24 mouse cellular contexts compared by ENCODE assay signal in genomic region chr17:87345252-87345593, GRCm38 (mm10).
A peak's percentile ranks its signal among the peaks of the same experiment; 100 is the strongest.
DNase-seq lines count a peak whose midpoint lies in the region; ATAC-seq and TF ChIP-seq lines count a peak whose summit lies in the region.
"Had no signal": no experiment of that assay in that cellular context is flagged by ENCODE, and none has a peak within 500 bp of the region (broad histone marks: within the 10 kb centered on the region; RNA-seq: fewer than 3 reads in every experiment).

No protein-coding gene starts in this region.

- H3K4me3 ChIP-seq in gastrocnemius, adult 2 months = no peak overlapping the region
- no peak overlapping the region for H3K4me3 ChIP-seq in heart, embryonic 11.5 days (ENCODE audit: low read depth, low read length)
- H3K4me3 ChIP-seq: embryonic facial prominence, embryonic 12.5 days; forebrain, embryonic 10.5 days; heart, embryonic 15.5 days; midbrain, embryonic 15.5 days; neural tube, embryonic 12.5 days had no signal

- H3K27ac ChIP-seq in gastrocnemius, adult 2 months = peak overlapping the region; percentile 88
- H3K27ac ChIP-seq in heart, embryonic 11.5 days (ENCODE audit: low read depth, low read length) = no peak overlapping the region
- H3K27ac ChIP-seq: embryonic facial prominence, embryonic 12.5 days; heart, embryonic 15.5 days; hindbrain, embryonic 14.5 days; kidney, postnatal 0 days; liver, embryonic 14.5 days; macrophage; midbrain, embryonic 15.5 days; neural tube, embryonic 12.5 days had no signal

- peak; percentile 12 for ATAC-seq in CD4-positive, CD25-positive, alpha-beta regulatory T cell, adult 4 months
- no peak for ATAC-seq in heart, embryonic 11.5 days (replicated peaks; ENCODE audit: insufficient number of reproducible peaks, low FRiP score, low TSS enrichment)
- no peak for ATAC-seq in erythroid progenitor cell, adult 5-6 weeks (replicated peaks; ENCODE audit: low FRiP score, poor library complexity, severe bottlenecking)
- ATAC-seq: forebrain, embryonic 16.5 days had no signal

- 0 out of 2 replicates have a peak, but pooled peaks cover 3% of the 10 kb centered on the region for H3K27me3 ChIP-seq in heart, embryonic 11.5 days (ENCODE audit: control insufficient read depth, insufficient read depth, low read length)
- H3K27me3 ChIP-seq: embryonic facial prominence, embryonic 12.5 days; heart, embryonic 15.5 days; midbrain, embryonic 15.5 days; neural tube, embryonic 12.5 days had no signal

- H3K36me3 ChIP-seq in heart, embryonic 11.5 days (ENCODE audit: control insufficient read depth, insufficient read depth, low read length) = no peaks in the 10 kb centered on the region
- H3K36me3 ChIP-seq: embryonic facial prominence, embryonic 12.5 days; forebrain, embryonic 10.5 days; heart, embryonic 15.5 days; midbrain, embryonic 15.5 days; neural tube, embryonic 12.5 days had no signal

- TF ChIP-seq CTCF in gastrocnemius, adult 2 months (IDR thresholded peaks at IDR 0.05) = no peak

- 54% methylated on average over 4 of the region's 4 CpGs for WGBS in heart, embryonic 11.5 days (ENCODE audit: insufficient replicate concordance)

- H3K4me1 ChIP-seq in heart, embryonic 11.5 days (ENCODE audit: control insufficient read depth, insufficient read depth, low read length) = peaks cover under 1% of the 10 kb centered on the region
- H3K4me1 ChIP-seq: midbrain, embryonic 15.5 days had no signal

- no peak for DNase-seq in gastrocnemius, adult 2 months
- DNase-seq in gastrocnemius, postnatal 25 days = no peak
- peak; percentile 40 for DNase-seq in induced T-regulatory cell, adult 2 months (ENCODE audit: low read depth)
- peak; percentile 26 to 29 for DNase-seq in thymus, postnatal 10 days (ENCODE audit: low spot score in 2 of 2)
- no peak for DNase-seq in MN1 (ENCODE audit: low spot score)
- DNase-seq: adrenal gland, adult 8-10 months; cerebellum, adult 2 months; kidney, adult 2 months; liver; lung, adult 2 months; lung, postnatal 10 days had no signal

- H3K9me3 ChIP-seq in heart, embryonic 11.5 days (replicated peaks; ENCODE audit: control insufficient read depth, low read length) = no peaks in the 10 kb centered on the region
- H3K9me3 ChIP-seq: embryonic facial prominence, embryonic 12.5 days; forebrain, embryonic 10.5 days; heart, embryonic 15.5 days; midbrain, embryonic 15.5 days; neural tube, embryonic 12.5 days had no signal

- H3K9ac ChIP-seq in heart, embryonic 11.5 days (ENCODE audit: low read depth, low read length) = no peak overlapping the region
- H3K9ac ChIP-seq: embryonic facial prominence, embryonic 12.5 days; heart, embryonic 15.5 days; hindbrain, embryonic 14.5 days; liver, embryonic 14.5 days; midbrain, embryonic 15.5 days; neural tube, embryonic 12.5 days had no signal

- intact Hi-C loops in gastrocnemius, adult 2 months (cut with DNase I) = loop anchor here (2.0 kb wide), 1 partner anchor 28 kb away; no protein-coding TSS in a partner anchor

- H3K4me2 ChIP-seq in heart, embryonic 11.5 days = no peak overlapping the region
- H3K4me2 ChIP-seq: embryonic facial prominence, embryonic 12.5 days; heart, embryonic 15.5 days; hindbrain, embryonic 14.5 days; midbrain, embryonic 15.5 days; neural tube, embryonic 12.5 days had no signal

Comparison
In these comparisons a context has a peak if more than half of its experiments do, and no peak if none do; other contexts are left out.
1. DNase-seq: peak in induced T-regulatory cell, adult 2 months (single experiment) and thymus, postnatal 10 days (2 of 2); none in gastrocnemius, adult 2 months (single experiment), gastrocnemius, postnatal 25 days (single experiment) and MN1 (single experiment).